Mouse (Mus musculus) left cerebral cortex, adult 2 months (tissue): ENCODE results near the gene Tnnc1. TPM values are rescaled to one million over a fixed set of nuclear protein-coding genes. Genes with fewer than 3 reads are reported as not detected.

Experiments
- DNase-seq, 2 experiments: peaks; one replicate each; pipeline ENCODE4 v3.0.0; 2021 to 2022; ENCODE audit warnings: low spot score in 2 of 2, mixed read lengths in 1 of 2; ENCODE audit errors: extremely low spot score in 1 of 2
- H3K27ac ChIP-seq: fragments of 200-600 bp; 2 replicates; pipeline ENCODE4 v1.8.1; 2022
- H3K4me3 ChIP-seq: fragments of 200-600 bp; 2 replicates; pipeline ENCODE4 v1.8.1; 2022
- CTCF ChIP-seq: fragments of 200-600 bp; IDR thresholded peaks from 2 replicates; pipeline ENCODE4 v1.8.1; 2022; ENCODE audit warnings: antibody characterized with exemption, mild to moderate bottlenecking, moderate library complexity
- intact Hi-C: fragments of 180-260 bp; cut with DNase I; formaldehyde crosslinking; loops from one replicate; pipeline ENCODE4 v1.15.1; 2025
- long read RNA-seq, 2 experiments: library from polyadenylated mRNA; stranded (forward); transcript quantifications; one replicate each; pipeline ENCODE4 v2.0.0; 2021; ENCODE audit warnings: borderline mapping rate in 2 of 2
- total RNA-seq, 2 experiments: library from RNA; stranded (reverse); gene quantifications; 2 replicates each; pipeline ENCODE4 v1.2.3; 2021

Gene Tnnc1
- 10 to 100 TPM; 33.8 to 37.7 TPM for total RNA-seq
- long read RNA-seq, experiment 1, transcript Tnnc1-202 (6 exons, 721 nt) = major isoform, 20 of 25 reads
- long read RNA-seq, experiment 1, partial matches to known transcripts = 4 of 25 reads
- long read RNA-seq, experiment 1, other reads (novel, unspliced or antisense) = 1 of 25 reads
- long read RNA-seq, experiment 2, transcript Tnnc1-202 (6 exons, 721 nt) = major isoform, 11 of 12 reads
- long read RNA-seq, experiment 2, partial matches to known transcripts = 1 of 12 reads
- long read RNA-seq, experiment 2, other reads (novel, unspliced or antisense) = 0 of 12 reads

DNA sequence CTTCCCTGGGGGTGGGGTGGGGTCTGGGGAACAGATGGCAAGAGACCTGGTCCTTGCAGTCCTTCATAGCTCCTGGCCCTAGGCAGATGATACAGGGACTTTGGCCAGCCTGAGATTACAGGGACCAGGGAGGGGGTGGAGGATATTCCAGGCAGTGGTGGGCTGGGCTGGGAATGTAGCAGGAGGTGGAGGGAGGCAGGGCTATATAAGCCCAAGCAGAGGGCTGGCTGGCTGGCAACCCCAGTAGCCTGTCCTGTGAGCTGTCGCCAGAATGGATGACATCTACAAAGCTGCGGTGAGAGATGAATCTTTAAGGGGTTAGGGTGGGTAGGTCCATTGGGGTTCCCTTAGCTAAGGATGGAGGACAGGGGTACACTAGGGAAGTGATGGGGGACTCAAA lies at the start of gene Tnnc1:
Gene Tnnc1, plus strand, starts transcription at position 229 of the 400 bp plus-strand sequence.
- intact Hi-C loops = no loop called here
- no peak for TF ChIP-seq CTCF
- peak within 1 kb of the TSS; percentile 91 for H3K27ac ChIP-seq
- DNase-seq = no peak
- H3K4me3 ChIP-seq = peak within 1 kb of the TSS; percentile 84

DNA sequence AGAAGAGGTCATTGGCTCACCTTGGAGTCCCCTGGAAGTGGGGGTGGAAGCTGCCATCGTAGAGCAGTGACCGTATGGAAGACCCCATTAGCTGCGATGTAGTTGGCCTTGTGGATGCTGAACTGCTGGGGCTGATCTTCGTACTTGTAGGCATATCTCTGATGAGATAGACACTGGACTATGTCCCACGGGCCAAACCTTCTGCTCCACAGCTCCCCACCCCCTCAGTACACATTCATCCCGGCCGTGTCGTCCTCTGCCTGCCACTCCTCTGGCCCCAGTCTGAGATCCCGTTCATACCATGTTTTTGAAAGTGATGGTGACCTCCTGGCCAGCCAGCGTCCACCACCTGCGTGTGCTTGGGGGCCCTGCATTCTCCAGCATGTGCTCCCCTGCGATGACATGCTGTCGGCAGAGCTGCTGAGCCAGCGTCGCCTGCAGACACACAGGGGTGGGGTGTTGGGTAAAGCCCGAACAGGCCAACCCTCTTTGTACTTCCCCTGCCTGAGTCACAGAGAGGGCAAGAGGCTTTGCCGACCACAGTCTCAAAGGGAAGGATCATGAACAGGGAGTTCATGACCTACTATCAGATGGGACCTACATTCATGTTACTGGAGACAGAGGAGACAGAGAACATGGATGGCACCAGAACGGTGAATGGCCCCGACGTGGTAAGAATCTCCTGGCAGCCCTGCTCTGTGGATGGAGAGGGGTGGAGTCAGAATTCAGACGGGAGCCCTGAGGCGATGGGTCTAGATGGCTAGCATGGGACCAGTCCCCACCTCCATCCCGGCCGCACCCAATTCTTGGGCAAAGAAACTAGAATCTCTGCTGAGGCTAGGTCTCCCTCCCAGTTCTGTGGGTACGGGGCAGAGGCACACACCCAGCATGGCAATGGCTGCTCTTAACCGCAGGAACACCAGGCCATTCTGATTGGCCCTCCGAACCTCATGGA lies 47.6 kb upstream of the Tnnc1 start:
- TF ChIP-seq CTCF = no peak
- no peak for DNase-seq
- Histone ChIP-seq H3K4me3 (no peak overlapping the region), H3K27ac (no peak overlapping the region)
- intact Hi-C loops = no loop called here

GRCm38 (mm10) chr14:31161191-31161590 lies 46.9 kb upstream of the Tnnc1 start:
- no peak for TF ChIP-seq CTCF
- Histone ChIP-seq H3K4me3 (no peak overlapping the region), H3K27ac (no peak overlapping the region)
- no peak for DNase-seq
- intact Hi-C loops = no loop called here

- Histone ChIP-seq H3K4me3 (no peak overlapping the region), H3K27ac (no peak overlapping the region)
- DNase-seq = no peak
- no peak for TF ChIP-seq CTCF
- intact Hi-C loops = no loop called here
Measured at GRCm38 (mm10) chr14:31161638-31162037, 46.5 kb upstream of the Tnnc1 start.

DNA sequence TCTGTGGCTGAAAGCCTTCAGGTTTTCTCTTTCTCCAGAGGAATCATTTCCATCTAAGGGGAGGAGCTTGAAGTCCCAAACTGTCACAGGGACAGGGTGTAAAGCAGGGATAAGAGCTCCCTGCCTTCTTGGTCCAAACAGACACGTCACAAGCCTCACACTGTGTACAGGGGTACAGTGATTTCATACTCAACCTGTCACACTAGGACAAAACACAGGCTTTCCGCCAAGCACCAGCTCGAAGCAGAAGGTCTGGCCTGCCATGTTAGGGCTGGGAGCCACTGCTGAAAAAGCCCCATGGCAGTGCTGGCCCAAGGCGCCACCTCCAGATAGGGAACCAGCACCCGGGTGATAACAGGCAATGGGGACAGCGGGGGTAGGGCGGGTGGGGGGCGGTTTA lies 44.0 kb upstream of the Tnnc1 start:
- intact Hi-C loops = no loop called here
- Histone ChIP-seq H3K4me3 (no peak overlapping the region), H3K27ac (no peak overlapping the region)
- no peak for TF ChIP-seq CTCF
- no peak for DNase-seq

DNA sequence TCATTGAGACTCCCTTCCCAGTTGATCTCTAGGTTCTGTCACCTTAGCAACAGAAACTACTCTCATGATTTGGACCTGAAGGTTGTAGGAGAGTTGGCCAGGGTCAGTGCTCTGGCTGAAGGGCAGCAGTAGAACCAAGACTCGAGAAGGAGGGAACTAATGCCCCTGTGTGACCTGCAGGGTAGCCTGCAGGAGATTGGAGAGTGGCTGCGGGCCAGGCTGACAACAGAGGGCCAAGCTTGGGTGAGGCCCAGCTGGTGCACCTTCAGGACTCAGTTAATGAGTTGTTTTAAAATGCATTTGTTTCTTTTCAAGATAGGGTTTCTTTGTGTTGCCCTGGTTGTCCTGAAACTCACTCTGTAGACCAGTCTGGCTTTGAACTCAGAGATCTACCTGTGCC lies 43.1 kb upstream of the Tnnc1 start:
- no peak overlapping the region for H3K4me3 ChIP-seq
- no peak for TF ChIP-seq CTCF
- no peak overlapping the region for H3K27ac ChIP-seq
- intact Hi-C loops = no loop called here
- DNase-seq = no peak

GRCm38 (mm10) chr14:31165458-31165857 lies 42.7 kb upstream of the Tnnc1 start:
- no peak overlapping the region for H3K4me3 ChIP-seq
- no peak overlapping the region for H3K27ac ChIP-seq
- TF ChIP-seq CTCF = no peak
- DNase-seq = no peak
- intact Hi-C loops = no loop called here

DNA sequence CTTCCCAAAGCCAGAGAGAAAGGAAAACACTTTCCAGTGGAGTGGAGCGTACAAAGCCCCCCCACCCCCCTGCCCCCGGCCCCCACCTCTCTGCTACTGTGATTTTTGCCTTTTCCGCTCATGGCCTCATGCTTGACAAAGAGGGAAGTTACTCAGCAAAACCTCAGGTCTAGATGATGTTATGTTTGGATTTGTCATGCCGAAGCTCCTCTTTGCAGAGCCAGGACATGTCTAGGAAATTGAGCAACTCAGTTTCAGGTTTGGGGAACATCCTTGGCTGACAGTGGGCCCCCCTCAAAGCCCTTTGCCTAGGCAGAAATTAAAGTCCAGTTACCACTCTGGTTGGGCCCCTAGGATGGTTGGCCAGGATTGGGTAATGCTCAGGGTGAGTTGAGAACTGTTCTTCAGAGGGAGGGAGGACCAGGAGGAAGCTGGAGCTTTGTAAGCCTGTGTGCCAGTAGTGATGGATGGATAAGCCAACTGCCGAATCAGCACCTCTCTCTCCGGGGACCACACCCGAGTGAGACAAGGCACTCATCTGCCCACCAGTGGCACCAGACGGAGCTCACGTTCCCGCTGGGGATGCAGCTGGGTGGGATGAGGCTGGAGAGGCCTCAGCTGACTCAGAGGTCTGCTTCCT lies 42.0 kb upstream of the Tnnc1 start:
- no peak for TF ChIP-seq CTCF
- intact Hi-C loops = no loop called here
- no peak overlapping the region for H3K27ac ChIP-seq
- H3K4me3 ChIP-seq = no peak overlapping the region
- no peak for DNase-seq

- H3K27ac ChIP-seq = no peak overlapping the region
- no peak for DNase-seq
- intact Hi-C loops = no loop called here
- TF ChIP-seq CTCF = no peak
- H3K4me3 ChIP-seq = no peak overlapping the region
Measured at GRCm38 (mm10) chr14:31166827-31167226, 41.3 kb upstream of the Tnnc1 start.

GRCm38 (mm10) chr14:31168425-31168824 lies 39.7 kb upstream of the Tnnc1 start, which contains the start of gene Stab1:
Gene Stab1, minus strand, starts transcription at chr14:31168641.
- TF ChIP-seq CTCF = no peak
- intact Hi-C loops = no loop called here
- peak within 1 kb of the TSS; percentile 28 for H3K4me3 ChIP-seq
- no peak within 1 kb of the TSS for H3K27ac ChIP-seq
- DNase-seq = no peak

DNA sequence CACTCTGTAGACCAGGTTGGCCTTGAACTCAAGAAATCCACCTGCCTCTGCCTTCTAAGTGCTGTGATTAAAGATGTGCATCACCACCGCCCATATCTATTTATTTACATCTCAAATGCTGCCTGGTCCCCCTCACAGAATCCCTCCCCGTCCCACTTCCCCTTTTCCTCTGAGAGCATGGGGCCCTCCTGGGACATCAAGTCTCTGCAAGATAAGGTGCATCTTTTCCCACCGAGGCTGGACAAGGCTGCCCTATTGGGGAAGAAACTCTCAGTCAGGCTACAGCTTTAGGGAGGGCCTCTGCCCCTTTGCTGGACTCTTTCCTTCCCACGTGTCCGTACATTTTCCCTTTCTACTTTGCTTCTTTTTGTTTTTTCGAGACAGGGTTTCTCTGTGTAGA lies 38.6 kb upstream of the Tnnc1 start:
- TF ChIP-seq CTCF = no peak
- Histone ChIP-seq H3K27ac (no peak overlapping the region), H3K4me3 (no peak overlapping the region)
- intact Hi-C loops = no loop called here
- no peak for DNase-seq

- Histone ChIP-seq H3K4me3 (no peak overlapping the region), H3K27ac (no peak overlapping the region)
- intact Hi-C loops = no loop called here
- no peak for DNase-seq
- no peak for TF ChIP-seq CTCF
Measured at GRCm38 (mm10) chr14:31170963-31171362, 37.1 kb upstream of the Tnnc1 start.
